Mouse (Mus musculus) natural killer cell, adult 2 months (primary cell): Measurements from ENCODE around the gene Sycp2.

Experiments used
- DNase-seq, 2 experiments: peaks; one replicate each; pipeline ENCODE4 v3.0.0; 2022; ENCODE audit warnings: low spot score in 2 of 2

Gene Sycp2

DNA sequence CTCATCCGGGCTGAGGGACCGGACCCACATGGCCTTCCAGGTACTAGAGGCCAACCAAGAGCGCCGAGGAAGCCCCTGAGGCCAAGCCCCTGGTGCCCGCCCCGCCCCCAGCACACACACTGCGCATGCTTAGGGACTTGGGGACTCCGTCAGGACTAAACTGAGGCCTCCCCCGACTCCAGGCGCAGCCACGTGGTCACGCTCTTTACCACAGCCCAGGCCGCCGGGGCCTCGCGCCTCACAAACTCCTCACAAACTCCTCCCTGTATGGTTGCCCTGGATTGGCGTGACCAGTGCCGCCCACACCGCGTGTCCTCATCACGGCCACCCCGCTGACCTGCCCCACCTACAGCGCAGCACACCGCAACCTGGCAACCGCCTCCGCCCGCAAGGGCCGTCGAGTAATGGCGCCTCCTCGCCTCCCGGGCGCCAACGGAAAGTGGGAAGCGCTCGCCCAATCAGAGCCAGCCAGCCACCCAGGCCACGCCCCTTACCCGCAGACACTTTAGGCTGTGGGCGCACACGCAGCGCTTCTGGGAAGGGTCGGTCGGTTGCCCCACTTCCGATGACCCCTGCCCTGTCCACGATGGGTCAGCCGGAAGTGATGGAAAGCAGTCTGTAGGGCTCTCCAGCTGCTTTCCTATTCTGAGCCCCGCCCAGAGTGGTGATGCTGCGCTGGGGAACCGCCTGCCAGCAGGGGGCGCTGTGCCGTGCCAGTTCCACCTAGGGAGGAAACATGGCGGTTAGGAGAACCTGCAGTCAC, at the start of gene Sycp2:
TSS of gene Sycp2 (minus strand) at position 633 of the 763 bp plus-strand sequence.
- no peak for DNase-seq

DNA sequence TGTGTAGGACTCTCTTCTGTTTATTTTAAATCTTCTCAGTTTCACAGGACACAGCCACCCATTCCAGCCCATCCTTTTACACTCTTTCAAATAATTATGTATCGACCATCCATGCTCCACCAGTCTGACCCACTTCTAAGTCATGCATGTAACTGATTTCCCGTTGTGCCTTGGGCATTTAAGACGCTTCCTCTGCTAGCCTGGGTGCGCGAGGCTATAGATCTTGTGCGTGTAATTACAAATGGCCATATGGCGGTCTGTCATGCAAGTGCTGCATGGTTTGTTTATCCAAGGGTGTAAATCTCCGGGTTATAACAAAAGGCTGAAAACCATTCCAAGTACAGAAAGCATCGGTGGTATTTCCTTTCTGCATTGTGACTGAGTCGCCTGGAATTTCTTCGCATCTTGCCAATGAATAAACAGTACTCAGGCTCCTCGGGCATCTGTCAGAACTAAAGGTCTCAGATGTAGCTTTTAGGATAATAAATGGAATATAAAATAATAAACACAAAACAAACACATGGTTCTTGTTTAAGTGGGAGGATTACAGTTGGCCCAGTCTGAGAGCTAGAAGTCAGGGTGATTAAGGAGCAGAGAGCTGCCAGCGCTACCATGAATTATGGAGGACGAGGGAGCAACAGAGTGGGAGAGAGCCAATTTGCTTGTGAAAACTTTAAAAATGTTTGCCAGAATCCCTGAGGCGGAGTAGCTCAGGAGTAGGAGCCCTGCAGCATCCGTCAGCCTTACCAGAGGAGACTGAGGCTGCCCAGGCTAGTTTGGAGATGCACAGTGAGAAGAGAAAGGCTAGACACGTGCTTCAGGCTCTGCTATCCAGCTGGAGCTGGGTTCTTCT, 47.4 kb upstream of the Sycp2 start:
- no peak for DNase-seq

DNA sequence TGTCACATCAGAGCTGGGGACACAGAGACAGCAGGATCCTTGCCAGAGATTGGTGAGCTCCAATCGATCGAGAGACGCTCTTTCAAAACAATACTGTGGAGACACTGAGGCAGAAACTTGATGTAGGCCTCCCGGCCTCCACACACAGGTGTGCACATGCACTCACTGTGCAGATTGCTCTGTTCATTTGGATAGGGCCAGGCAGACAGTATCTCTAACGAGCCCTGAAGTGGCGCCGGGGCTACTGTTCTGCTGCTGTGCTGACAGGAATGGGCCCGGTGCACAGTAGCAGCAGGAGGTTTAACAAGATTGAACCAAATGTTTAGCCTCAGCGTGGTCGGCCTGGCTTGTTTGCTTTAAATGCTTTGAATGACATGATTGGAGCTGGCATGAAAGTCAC, 43.5 kb upstream of the Sycp2 start:
- DNase-seq: no peak

DNA sequence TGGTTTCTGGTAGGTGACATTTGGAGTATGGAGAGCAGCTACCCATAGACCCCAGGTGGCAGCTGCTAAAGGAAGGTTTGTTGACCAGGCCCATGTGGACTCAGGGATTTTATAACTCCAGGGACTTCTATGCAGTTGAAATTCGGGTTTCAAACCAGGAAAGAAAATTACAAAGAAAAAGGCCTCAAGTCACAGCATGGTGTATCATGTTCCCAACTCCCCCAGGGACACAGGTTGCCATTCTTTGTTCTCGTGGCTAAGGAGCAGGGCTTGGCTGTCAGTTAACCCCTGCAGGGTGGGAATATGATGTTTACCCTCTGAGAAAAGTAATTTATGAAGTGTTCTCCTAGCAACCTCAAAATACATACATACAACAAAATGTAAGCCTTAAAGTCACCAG, 42.8 kb upstream of the Sycp2 start:
- DNase-seq: no peak

DNA sequence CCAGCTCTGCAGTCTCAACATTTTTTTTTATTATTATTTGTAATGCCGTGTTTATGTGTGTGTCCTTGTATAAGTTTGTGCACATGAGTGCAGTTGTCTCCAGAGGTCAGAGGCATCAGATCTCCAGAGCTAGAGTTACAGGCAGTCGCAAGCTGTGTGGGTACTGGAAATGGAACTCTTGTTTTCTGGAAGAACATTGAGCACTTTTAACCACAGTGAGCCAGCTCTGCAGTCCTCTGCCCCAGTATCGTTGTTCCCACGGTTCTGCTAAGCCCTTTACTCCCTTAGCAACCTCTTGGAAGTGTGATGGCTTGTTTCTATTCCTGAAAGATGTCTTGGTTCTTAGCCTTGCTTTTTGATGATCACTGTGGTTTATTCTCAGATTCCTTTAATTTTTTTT, 41.9 kb upstream of the Sycp2 start:
- no peak for DNase-seq

DNA sequence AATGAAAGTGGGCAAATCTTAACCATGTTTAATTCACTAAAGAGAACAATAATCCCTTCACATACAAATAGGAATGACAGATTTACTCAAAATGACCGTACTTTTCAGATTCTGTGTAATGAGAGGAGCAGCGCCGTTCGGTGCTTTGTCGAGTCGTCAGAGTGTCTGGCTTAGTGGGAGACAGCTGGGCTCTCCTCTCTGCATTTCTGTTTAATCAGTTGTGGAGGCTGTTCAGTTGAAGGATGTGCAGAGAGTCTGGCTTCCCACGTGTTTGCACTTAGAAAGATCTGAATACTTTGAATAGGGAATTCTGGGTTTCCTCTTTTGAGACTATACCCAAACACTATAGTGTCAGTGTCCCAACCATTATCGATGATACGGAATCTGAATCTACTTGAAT, 29.8 kb upstream of the Sycp2 start:
- no peak for DNase-seq

DNA sequence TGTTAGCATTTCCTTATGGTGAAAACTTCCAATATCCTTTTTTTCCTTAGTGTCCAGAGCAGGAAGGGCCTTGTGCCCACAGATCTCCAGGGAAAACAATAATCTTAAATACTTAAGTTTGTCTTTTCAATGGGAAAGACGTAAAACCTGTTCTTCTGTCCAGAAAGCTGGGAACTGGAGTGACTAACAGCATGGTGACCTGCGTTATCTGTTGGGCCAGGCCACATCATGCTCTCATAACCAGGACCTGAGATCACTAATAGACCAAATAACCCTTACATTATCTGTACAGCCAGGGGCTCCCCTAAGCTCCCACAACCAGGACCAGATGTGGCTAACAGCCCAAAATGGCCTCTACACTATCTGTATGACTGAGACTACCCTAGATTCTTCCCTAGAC, 26.4 kb upstream of the Sycp2 start:
- no peak for DNase-seq

DNA sequence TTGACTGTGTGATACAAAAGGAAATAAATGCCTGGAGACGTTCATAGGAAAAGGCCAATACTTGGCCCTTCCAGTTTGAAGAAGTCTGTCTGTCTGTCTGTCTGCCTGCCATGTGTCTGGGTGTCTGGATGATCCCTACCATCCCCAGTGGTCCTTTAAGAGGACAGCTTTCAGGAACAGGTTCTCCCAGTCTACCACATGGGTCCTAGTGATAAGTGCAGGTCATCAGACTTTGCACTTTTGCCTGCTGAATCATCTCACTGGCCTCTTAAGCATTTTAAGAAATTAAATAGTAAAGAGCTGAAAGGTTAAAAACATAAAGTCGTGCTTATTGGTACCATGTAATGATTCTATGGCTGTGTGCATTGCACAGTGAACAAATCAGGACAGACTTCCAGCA, 26.0 kb upstream of the Sycp2 start:
- no peak for DNase-seq

DNA sequence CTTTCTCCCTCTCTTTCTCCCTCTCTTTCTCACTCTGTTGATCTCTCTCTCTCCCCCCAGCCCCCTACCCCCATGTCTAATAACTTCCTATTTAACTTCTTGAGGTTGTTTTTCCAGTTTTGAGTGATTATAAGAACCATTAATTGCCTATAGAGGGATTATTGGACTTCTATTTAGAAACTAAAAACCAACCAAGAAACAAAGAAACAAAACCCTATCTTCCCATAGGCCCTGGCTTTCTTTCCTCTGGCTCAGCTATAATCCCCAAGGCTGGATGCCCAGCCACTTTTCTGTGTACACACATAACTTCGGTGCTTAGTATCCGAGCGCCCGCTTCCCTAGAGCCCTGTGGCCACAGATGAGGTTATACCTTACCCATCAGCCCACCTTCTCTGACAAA, 22.7 kb upstream of the Sycp2 start, which contains the start of gene Cdh26:
TSS of gene Cdh26 (plus strand) at position 301 of the 400 bp plus-strand sequence.
- no peak for DNase-seq

DNA sequence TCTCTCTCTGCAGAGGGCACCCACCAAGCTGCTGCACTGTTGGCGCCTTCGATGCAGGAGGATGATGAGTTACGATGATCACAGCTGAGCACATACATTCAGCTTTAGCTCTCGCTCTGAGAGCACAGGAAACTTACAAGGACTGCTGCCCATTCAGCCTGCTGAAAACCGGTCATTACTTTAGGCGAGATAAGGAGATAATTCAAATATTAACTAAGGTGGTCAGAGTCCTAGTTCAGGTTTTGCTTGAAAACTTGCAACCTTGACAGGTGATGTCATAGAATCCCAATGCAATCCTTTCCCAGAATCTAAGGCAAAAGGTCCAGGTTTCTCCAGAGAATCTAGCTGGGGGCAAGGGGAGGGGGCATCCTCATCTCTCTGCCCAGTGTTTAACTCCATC, 21.9 kb upstream of the Sycp2 start:
- no peak for DNase-seq

DNA sequence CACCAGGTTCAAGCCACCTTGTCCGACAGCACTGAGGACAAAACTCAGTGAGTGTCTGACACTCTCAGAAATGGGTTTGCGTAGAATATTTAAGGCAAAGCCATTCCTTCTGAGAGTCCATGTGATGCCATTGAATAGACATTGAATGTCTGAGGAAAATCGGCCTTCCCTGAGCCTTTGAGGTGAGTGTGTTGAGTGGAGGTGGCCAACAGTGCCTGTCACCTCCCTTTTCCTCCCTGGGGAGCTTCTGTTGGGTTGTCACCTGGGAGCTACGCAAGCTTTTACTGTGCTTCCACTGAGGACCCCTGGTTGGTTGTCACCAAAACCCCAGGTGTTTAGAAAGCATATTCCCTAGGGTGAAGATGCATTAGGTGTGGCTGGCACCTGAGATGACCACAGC, 21.2 kb upstream of the Sycp2 start:
- no peak for DNase-seq

DNA sequence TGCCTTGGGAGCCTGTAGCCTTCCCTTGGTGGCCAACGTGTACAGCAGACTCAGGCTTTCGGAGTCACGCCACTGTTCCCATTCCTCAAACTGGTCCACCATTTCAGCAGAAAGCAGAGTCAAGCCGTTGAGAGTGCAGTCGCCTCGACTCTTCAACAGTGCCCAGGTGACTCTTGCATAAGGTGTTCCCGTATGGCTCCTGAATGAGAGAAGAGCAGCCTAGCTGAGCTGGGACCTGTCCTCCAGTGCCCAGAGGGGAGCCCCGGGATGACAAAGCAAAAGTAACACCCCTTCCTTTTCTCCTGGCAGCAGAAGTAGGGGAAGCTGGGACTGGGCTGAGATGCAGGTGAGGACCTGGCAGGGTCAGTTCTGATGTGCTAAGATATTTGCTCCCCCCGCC, 20.7 kb upstream of the Sycp2 start:
- no peak for DNase-seq

DNA sequence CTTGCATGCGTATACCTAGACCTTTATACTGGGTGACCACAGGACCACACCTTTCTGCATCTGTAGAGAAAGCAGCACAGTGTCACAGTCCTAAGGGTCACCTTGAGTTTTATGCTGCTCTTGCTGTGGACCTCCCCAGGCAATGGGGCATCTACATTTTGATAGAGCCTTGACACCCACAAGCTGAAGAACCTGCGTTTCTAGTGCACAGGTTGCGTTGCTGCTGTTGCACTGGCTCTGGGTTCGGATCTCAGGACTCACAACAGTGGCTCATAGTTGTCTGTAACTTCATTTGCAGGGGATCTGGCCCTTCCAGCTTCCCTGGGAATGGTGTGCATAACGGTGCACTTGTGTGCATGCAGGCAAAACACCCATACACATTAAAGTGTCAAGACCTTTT, 19.7 kb upstream of the Sycp2 start:
- no peak for DNase-seq

DNA sequence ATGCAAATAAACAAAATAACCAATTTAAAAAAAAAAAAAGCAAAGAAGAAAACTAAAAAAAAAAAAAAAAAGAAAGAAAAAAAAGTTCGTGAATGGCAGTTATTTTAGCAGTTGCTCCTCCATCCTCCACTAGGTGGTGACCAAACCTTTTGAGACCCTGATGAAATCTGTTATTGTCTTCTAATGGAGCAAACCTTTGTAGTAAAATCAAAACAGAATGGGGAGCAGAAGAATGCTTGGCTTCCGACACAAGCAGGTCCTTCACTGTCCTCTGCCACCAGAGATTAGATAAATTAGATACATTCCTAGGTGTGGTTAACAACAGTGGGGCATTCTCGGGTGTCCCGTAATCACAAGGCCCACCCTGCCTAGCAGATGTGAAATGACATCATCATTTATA, 18.7 kb upstream of the Sycp2 start:
- DNase-seq: no peak

DNA sequence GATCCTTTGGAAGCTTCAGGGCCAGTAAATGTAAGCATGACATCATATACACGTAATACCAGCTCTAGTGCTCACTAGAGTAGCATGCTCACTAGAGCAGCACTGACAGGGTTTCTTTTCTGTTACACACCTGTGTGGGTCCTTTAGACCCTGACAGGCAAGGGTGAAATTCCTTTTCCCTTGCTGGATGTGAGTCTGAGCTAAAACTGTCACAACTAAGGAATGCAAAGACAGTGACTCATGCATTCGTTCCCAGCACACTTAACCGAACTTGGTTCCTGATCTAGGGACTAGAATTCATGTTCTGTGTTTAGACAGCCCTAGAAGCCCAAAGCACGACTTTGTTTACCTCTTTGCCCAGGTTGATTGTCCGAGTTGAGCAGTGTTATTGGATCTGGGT, 15.7 kb upstream of the Sycp2 start:
- DNase-seq: no peak

DNA sequence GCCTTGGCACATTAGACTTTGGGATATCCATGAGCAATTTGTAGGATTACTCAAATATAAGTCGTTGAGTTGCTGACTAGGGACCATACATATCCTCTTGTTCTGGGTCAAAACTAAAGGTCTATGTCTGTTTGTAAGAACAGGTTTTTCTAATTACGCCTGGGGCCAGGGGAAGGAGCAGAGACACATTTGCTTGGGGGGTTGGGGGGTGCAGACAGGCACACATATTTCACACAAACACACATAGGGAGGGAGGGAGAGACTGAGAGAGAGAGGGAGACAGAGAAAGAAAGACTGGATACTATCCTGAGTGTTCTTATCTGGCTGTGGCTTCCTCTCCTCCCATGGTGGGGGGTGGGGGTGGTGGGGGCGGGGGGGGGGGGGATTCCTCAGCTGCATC, 14.7 kb upstream of the Sycp2 start:
- no peak for DNase-seq

DNA sequence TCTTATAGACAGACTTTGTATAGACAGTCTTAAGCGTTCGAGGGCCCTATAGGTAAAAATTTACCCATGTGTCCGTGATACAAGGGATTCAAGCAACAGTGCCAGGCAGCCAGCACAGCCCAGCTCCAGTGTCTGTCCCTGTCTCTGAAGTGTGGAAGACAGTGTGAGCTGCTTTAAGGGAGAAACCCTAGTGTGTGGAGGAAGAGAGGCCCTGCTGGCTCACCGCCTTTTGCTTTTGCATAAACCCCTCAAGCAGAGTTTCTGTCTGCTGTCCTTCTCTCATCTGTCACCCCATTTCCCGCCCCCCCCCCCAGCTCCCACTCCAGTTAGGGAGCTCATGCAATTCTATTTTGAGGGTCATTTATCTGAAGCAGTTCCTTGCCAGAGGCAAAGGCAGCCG, 14.1 kb upstream of the Sycp2 start:
- no peak for DNase-seq

DNA sequence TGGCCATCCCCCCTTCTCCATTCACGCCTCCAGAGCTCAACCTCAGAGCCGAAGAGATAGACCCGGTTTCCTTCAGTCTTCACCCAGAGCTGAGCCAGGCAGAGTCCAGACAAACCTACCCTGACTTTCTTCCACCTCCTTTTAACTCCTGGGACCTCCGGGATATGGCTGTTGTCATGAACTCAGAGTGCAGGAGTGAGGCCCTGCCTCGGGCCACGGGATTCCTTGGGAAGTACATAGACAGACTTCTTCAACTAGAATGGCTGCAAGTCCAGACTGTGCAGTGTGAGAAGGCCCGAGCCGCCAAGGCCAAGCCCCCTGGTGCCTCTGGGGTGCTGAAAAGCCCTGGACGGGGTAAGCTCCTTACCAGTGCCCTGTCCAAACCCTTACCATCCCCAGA, 13.1 kb upstream of the Sycp2 start:
- no peak for DNase-seq

DNA sequence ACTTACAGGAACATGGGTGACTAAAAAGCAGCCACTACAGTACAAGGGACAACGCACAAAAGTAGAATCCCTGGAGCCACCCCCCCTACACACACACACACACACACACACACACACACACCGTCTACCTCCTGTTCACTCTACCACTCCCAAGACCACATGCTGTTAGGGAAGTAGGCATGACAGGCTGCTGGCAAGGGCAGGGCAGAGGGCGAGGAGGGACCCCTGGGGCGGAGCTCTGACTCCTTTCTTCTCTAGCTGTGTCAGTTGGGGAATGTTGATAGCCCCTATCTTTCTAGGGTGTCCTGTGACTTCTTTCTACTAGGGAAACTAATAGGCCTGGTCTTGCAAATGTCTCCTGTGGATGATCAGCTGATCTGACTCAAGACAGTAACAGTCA, 9.5 kb upstream of the Sycp2 start:
- DNase-seq: no peak

DNA sequence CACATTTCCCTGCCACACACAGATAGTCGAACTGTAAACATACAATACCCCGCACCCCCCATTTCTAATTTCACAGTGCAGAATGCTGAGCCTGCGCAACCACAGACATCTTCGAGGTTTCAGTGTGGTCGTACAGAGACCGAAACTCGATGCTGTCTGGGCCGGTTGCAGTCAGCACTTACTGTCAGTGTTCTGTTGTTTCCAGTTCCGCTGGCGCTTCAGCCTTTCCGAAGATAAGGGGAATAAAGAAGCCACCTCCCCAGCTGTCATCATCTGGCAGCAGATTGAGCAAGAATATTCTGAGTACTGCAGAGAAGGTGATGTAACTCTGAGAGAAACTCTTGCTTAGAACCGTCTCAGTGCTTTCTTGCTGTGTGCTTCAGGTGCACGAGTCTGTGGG, 8.9 kb upstream of the Sycp2 start:
- no peak for DNase-seq

DNA sequence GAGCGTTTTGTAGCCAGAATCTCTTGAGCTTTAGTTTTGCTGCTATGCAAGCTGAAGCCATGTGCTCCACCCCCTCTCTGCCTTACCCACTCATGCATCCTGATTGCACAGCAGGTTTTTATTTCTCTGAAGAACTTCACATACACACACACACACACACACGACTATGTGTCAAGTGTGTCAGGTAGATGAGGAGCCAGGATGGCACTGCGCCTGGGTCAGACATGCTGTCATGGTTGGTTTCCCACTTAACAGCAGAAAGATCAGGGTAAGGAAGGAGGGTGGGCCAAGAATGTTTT, 7.6 kb upstream of the Sycp2 start:
- no peak for DNase-seq

DNA sequence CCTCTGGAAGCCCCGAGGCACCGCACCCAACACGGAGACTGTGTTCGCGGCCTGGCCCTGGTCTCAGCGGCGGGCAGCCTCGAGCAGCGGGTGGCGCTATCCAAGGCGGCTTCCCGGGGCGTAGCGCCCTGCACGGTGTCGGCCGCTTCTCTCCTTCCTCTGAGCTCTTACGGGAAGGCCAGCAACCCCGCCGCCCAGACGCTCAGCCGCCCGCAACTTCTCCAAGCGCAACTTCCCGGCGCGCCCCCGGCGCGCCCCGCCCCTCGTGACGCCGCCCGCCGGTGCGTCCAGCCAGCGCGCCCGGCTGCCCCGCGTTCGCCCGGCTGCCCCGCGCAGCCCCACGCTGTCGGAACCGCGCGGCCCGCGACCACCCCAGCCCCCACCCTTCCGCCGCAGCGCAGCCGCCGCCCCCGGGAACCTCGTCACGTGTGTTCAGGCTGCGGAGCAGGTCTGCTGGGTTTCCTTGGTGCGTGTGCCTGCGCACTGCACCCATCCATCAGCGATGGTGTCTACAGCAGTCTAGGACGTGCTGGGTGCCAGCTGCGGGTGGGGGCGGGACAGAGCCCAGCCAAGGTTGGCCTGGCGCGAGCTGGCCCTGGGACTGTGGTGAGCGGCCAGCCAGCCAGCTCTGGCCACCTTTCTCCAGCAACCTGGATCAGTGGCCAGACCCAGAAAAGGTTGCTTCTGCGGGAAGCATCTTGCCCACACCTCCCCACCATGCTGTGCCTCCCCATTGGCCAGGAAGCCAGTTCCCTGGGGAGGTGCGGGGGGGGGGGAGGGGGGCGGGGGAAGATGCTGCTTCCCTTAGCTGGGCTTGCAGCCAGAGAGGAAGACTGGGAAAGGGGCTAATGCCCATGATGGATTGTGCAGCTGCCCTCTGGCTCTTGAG, 7.0 kb upstream of the Sycp2 start, which contains the start of the genes Ppp1r3d and Fam217b:
TSS of gene Ppp1r3d (minus strand) at position 212 of the 889 bp plus-strand sequence.
TSS of gene Fam217b (plus strand) at position 264 of the 889 bp plus-strand sequence.
- DNase-seq: no peak
